Mouse (Mus musculus) testis, adult 2 months (tissue): Measurements from ENCODE around the gene Zfp423.

Experiments used
- CTCF ChIP-seq: fragments of 200-500 bp; IDR thresholded peaks from 2 replicates; pipeline ENCODE4 v1.5.1; 2012; ENCODE audit warnings: low read depth, mild to moderate bottlenecking, inconsistent platforms, low read length, moderate library complexity; ENCODE audit not compliant: control insufficient read depth, insufficient read depth, insufficient replicate concordance
- POLR2A ChIP-seq: fragments of 200-500 bp; IDR thresholded peaks from 2 replicates; pipeline ENCODE4 v1.6.1; 2012; ENCODE audit warnings: low read depth, mild to moderate bottlenecking, inconsistent platforms, low read length, moderate library complexity; ENCODE audit not compliant: control insufficient read depth

DNA sequence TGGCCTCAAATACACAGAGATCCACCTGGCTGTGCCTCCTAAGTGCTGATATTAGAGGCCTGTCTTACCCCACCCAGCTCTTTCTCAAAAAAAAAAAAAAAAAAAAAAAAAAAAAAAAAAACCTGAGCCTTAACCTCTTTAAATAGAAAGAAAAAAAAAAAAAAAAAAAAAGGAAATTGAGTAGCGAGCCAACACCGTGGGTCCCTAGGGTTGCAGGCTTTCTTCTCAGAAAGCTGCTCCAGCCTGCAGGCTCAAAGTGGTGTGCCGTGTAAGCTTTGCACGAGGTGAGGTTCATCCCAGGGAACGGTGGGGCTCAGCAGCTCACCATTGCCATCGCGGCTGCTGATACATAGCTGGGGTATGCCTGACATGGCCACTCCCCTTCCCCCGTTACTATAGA, 24.6 kb upstream of the Zfp423 start:
- TF ChIP-seq CTCF (no peak), POLR2A (no peak)
